Mouse (Mus musculus): ENCODE measurements around the gene Cox19. TPM values are rescaled to one million over a fixed set of nuclear protein-coding genes. Genes with fewer than 3 reads are reported as not detected.
"Not testable (repeated sequence)": the region's sequence is repeated elsewhere in the genome, so short reads cannot be mapped to it uniquely, and the experiment has no call there.

The Cox19 gene
- polyA plus RNA-seq, 1 experiment from 2014 or later = 15.7 TPM

DNA sequence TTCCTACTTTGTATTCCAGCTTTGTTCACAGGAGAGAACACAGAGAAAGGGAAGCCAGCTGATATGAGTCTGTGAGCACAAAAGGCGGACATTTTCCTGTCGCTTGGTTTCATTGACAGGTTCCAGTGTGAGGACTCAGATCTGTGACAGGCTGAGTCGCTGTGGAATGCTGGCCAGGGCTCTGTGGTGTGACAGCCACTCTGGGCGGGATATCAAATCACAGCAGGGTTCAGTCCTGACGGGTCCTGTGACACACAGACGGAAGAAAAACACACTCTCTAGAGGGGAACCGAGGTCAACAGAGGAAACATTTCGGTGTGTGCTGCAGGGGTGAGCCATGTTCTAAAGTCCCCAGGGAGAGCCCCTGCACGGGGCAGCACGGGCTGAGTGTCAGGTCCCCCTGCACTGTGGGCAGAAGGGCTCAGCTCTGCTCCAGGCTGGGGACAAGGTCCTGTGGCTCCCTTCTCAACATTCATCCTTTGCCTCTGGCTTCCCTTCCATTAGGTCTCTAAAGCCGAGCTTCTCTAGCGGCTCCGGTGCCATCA lies 13.3 kb downstream of the Cox19 start:
- Histone ChIP-seq H3K27ac (no peak overlapping the region), H3K36me3 (ENCODE audit: inconsistent target) (peaks cover 48% of the 10 kb centered on the region), H3K79me2 (ENCODE audit: inconsistent target) (peaks cover 4% of the 10 kb centered on the region; the same call in 1 of the 2 replicates), H3K4me3 (ENCODE audit: inconsistent target) (no peak overlapping the region)
- WGBS (ENCODE audit: missing documents) = 82% methylated on average over 12 of the region's 13 CpGs

DNA sequence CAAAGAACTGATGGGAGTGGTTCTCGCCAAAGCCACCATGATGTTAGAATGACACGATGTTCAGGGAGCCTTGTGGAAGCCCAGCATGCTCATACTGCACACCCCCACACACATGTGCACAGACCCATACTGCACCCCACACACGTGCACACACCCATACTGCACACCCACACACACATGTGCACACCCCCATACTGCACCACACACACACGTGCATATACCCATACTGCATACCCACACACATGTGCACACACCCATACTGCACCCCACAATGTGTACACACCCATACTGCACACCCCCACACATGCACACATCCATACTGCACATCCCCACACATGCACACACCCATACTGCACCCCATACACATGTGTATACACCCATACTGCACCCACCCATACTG lies 15.6 kb downstream of the Cox19 start:
- WGBS (ENCODE audit: missing documents) = 91% methylated on average over 4 of the region's 4 CpGs
- H3K79me2 ChIP-seq (ENCODE audit: inconsistent target) = no peaks in the 10 kb centered on the region
- peaks cover 34% of the 10 kb centered on the region for H3K36me3 ChIP-seq (ENCODE audit: inconsistent target)
- H3K27ac ChIP-seq = no peak overlapping the region
- H3K4me3 ChIP-seq (ENCODE audit: inconsistent target) = no peak overlapping the region

DNA sequence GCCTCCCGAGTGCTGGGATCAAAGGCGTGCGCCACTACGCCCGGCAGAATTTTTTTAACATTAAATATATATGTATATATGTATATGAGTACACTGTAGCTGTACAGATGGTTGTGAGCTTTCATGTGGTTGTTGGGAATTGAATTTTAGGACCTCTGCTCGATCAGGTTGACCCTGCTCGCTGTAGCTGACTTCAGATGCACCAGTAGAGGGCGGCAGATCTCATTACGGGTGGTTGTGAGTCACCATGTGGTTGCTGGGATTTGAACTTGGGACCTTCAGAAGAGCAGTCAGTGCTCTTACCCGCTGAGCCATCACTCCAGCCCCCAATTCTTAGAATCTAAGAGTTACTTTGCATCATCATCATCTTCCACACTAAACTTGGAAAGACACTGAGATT lies 16.8 kb downstream of the Cox19 start:
- H3K4me3 ChIP-seq (ENCODE audit: inconsistent target); H3K79me2 ChIP-seq (ENCODE audit: inconsistent target); H3K27ac ChIP-seq: not testable (repeated sequence)
- H3K36me3 ChIP-seq (ENCODE audit: inconsistent target) = peaks cover 22% of the 10 kb centered on the region
- 92% methylated on average over 7 of the region's 10 CpGs for WGBS (ENCODE audit: missing documents)

DNA sequence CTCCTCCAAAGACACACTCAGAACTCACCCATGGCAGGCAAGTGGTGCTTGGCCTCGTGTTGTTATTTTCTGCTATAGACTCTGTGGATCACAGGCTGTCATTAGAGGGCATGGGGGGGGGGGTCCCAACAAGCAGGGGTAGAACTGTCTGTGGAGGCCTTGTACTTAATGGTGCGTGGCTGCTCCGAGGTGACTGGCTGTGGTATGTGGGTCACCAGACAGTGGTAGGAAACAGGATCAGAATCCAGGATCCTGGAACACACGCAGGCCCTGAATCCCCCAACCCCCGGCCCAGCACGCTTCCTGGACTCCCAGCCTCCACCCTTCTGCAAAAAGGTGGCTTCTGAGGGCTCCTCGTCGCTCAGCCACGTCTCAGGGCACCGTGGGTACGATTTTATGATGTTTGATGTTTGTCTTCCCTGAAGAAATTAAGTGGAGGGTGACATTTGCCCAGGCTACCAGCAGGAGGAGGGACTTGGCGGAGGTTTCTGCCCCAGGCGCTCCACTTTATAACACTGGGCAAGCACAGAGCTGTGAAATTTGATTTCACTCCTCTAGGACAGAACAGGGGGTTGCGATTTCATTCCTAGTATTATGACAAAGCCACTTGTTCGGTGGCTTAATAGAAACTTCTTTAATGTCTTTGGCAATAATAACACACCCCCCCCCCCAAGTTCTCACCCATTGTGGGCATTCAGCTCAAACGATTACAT lies 17.8 kb downstream of the Cox19 start:
- Histone ChIP-seq H3K79me2 (ENCODE audit: inconsistent target) (no peaks in the 10 kb centered on the region), H3K27ac (no peak overlapping the region), H3K4me3 (ENCODE audit: inconsistent target) (no peak overlapping the region), H3K36me3 (ENCODE audit: inconsistent target) (peaks cover 13% of the 10 kb centered on the region; the same call in 1 of the 2 replicates)
- 95% methylated on average over 16 of the region's 16 CpGs for WGBS (ENCODE audit: missing documents)

DNA sequence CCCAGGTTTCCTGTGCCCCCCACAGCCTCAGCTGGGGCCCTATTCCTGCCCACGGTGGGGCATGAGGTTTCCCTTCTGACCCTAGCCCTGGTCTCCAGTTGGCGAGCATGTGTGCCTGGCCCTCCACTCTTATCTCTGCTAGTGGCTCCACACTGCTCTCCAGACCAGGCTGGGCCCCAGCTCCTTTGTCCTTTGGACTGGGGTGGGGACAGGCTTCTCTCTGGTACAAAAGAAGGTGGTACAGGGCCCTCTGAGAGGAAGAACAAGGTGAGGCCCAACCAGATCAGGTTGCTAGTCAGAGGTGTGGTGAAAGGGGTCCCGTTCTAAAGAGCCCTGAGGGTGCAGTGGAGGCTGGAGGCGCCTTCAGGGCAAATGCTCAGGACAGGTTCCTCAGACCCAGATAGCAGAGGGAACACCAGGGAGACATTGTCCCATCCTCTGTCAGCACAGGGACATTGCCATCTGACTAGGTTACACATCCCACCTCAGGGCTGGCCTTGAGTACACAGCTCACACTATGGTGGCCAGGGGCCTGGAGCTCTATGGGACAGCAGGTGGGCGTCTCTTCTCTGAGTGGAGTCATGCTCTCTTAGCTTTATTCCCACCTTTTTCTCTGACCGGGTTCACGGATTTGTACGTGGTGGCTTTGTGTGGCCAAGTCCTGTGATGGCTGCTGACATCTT lies 18.5 kb downstream of the Cox19 start:
- Histone ChIP-seq H3K79me2 (ENCODE audit: inconsistent target) (no peaks in the 10 kb centered on the region), H3K4me3 (ENCODE audit: inconsistent target) (no peak overlapping the region), H3K27ac (no peak overlapping the region), H3K36me3 (ENCODE audit: inconsistent target) (peaks cover 7% of the 10 kb centered on the region; the same call in 1 of the 2 replicates)
- WGBS (ENCODE audit: missing documents) = 88% methylated on average over 8 of the region's 8 CpGs

DNA sequence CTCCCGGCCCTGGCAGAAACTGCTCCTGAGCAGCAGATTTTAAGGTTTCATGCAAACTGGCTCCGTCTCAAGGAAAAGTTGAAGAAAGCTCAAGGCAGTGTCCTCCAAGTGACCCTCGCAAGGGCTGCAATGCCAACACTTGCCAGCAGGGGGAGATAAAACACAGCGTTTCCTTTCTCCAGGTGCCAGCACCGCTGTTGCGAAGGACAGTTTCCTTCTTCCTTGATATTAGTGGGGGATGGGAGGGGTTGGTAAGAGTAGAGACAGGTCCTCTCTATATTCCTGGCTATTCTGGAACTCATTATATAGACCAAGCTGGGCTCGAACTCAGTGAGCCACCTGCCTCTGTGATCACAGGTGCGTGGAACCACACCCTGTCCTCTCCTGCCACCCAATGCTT lies 19.5 kb downstream of the Cox19 start:
- no peak overlapping the region for H3K4me3 ChIP-seq (ENCODE audit: inconsistent target)

DNA sequence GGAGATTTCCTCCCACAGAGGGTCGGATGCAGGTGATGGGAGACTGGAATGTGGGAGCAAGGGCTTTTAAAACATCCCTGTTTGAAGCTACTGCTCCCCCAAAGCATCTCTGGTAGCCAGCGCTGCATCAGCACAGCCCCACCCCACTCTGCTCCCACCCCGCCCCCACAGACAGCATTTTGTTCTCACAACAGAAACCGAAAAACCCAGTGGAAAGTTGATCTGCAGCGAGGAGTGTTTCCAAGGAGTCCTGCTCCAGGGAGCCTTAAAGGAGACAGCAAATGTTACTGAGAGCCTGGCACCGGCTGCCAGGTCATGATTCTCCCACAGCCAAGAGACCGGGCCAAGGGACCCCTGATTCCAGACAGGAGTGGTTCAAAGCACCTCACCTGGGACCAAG lies 20.5 kb downstream of the Cox19 start:
- no peak overlapping the region for H3K4me3 ChIP-seq (ENCODE audit: inconsistent target)
- no peak overlapping the region for H3K27ac ChIP-seq
- H3K79me2 ChIP-seq (ENCODE audit: inconsistent target) = no peaks in the 10 kb centered on the region
- H3K36me3 ChIP-seq (ENCODE audit: inconsistent target) = no peaks in the 10 kb centered on the region
- WGBS (ENCODE audit: missing documents) = 90% methylated on average over 6 of the region's 7 CpGs

More for the DNA sequence above, 19.5 kb downstream of the Cox19 start:
- Histone ChIP-seq H3K36me3 (ENCODE audit: inconsistent target) (peaks cover 4% of the 10 kb centered on the region; the same call in 1 of the 2 replicates), H3K79me2 (ENCODE audit: inconsistent target) (no peaks in the 10 kb centered on the region), H3K27ac (no peak overlapping the region)
- 17% methylated on average over 7 of the region's 8 CpGs for WGBS (ENCODE audit: missing documents)

DNA sequence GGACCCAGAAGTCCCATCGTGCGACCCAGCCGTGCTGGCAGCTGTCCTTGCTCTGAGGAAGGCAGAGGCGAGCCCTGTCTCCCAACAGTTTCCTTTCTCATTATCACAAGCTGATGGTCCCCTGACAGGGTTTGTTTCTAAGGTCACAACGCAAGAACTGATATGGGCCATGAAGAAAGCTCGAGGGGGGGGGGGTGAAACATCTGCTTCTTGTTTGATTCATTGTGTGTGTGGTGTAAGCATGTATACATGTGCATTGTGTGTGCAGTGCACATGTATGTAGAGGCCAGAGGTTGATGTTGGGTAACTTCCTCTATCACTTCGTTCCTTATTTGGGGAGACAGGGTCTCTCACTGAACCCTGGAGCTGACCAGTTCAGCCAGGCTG lies 23.6 kb downstream of the Cox19 start:
- 13% methylated on average over 7 of the region's 7 CpGs for WGBS (ENCODE audit: missing documents)
- Histone ChIP-seq H3K27ac (peak overlapping the region; percentile 28), H3K79me2 (ENCODE audit: inconsistent target) (peaks cover 22% of the 10 kb centered on the region), H3K4me3 (ENCODE audit: inconsistent target) (no peak overlapping the region), H3K36me3 (ENCODE audit: inconsistent target) (no peaks in the 10 kb centered on the region)

DNA sequence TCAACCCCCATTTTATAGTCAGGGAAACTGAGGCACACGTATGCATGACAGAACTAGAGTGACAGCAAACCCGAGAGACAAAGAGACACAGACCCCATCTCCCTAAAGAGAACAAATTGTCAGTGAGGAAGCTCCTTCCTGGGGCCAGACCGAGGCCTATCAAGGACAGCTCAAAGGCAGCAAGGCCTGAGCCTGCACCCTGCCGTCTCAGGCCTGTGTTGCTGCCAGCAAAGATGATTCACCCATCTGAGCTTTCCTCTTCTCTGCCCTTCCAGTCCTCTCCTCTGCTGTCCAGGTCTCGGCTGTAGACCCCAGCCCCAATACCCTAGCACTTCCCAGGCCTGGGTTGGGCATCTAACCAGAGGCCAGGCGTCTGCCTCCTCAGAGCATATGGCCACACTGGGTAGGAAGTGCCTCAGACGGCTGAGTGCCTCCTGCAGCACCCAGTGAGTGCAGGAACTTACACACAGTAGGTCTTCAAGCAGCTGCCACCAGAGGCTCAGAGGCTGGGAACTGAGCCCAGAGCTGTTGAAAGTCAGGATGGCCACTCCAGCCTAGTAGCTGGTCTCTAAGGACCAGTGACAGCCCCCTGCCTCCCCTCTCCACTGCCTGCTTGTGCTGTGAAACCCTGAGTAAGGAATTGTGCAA lies 24.1 kb downstream of the Cox19 start:
- Histone ChIP-seq H3K4me3 (ENCODE audit: inconsistent target) (no peak overlapping the region), H3K36me3 (ENCODE audit: inconsistent target) (no peaks in the 10 kb centered on the region), H3K79me2 (ENCODE audit: inconsistent target) (peaks cover 27% of the 10 kb centered on the region), H3K27ac (peak overlapping the region; percentile 28)
- WGBS (ENCODE audit: missing documents) = 73% methylated on average over 7 of the region's 7 CpGs

DNA sequence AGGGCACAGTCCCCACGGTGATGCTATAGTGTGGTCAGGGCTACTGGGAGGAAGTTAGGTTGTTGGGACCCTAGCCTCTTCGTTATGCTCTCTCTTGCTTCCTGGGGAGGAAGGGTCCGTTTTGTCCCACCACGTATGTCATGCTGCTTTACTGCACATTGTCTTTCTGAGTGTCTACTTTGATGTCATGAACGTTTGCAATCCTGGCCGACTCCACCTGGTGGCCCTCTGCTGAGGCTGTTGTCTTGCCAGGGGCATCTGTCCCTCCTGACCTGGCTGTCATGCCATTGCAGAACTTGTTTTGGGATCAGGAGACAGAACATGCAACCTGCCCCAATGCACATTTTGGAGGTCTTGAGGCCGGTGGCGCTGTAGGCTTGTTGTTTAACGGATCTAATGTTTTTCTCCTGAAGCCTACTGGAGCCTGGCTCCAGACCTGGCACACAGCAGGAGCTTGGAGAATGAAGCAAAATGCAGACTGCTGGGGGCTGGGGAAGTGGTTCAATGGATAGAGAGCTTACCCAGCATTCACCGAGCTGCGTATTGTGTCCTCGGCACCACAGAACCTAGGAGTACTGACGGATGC lies 25.0 kb downstream of the Cox19 start:
- WGBS (ENCODE audit: missing documents) = 67% methylated on average over 13 of the region's 13 CpGs
- Histone ChIP-seq H3K4me3 (ENCODE audit: inconsistent target) (no peak overlapping the region), H3K27ac (no peak overlapping the region), H3K36me3 (ENCODE audit: inconsistent target) (no peaks in the 10 kb centered on the region), H3K79me2 (ENCODE audit: inconsistent target) (peaks cover 36% of the 10 kb centered on the region)

DNA sequence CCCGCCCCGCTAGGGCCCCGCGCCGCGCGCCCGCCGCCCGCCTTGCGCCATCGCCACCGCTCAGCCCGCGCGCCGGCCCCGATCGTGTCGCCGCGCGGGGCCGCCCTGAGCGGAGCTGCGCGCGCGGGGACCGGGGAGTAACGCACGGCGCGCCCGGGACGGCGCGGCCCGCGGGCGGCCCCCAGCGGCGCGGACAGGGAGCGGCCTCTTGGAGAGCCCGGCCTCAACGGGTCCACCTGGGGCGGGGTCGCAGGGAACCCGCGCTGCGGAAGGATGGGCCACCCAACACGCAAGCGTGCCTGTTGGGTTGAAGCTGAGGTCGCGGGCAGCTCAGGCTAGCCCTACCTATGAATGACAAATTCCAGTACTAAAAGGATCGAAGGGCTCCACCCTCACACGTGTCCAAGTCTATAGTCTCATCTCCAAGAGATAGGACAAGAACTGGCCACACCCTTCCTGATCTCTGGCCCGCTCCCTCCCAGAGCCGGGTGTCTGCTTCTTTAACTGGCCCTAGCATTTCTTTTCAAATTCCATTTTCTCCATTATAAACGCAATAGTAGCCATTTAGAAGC lies 25.7 kb downstream of the Cox19 start, which contains the start of gene Adap1:
Gene Adap1, minus strand, starts transcription at position 228 of the 572 bp plus-strand sequence.
- peak within 1 kb of the TSS; percentile 54 for H3K4me3 ChIP-seq (ENCODE audit: inconsistent target)
- peak within 1 kb of the TSS; percentile 74 for H3K27ac ChIP-seq
- WGBS (ENCODE audit: missing documents) = under 1% methylated on average over 53 of the region's 61 CpGs
- H3K36me3 ChIP-seq (ENCODE audit: inconsistent target) = no peaks in the 10 kb centered on the region
- peaks cover 43% of the 10 kb centered on the region for H3K79me2 ChIP-seq (ENCODE audit: inconsistent target)

DNA sequence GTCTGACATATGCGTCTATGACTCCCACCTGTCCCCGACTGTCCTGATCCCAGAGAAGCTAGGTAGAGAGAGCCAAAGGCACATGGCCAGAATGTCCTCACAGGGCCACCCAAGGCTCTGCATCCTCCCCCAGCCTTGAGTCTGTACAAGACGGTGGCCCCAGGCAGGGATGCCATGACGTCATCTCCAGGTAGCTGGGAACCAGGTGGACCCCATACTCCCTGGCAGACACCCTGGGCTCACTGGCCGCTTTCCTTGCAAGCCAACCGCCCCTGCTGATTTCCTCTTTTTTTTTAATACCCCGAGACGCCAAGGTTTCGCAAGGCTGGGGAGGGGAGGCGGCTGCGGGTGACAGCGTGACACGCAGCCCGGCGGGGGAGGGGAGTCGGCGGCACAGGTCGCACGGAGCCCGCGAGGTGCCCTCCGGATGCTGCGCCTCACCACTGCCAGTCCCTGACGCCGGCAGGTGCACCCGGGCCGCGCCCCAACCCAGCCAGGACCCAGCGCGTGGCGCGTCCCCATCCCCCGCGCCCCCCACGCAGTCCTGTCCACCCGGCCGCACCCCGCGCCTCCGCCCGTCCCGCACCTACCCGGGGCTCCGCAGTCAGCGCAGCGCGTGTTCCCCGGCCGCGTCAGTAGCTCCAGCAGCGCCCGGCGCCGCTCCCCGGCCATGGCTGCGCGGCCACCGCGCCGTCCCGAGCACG lies 26.4 kb downstream of the Cox19 start:
- Histone ChIP-seq H3K79me2 (ENCODE audit: inconsistent target) (peaks cover 50% of the 10 kb centered on the region), H3K27ac (peak overlapping the region; percentile 74), H3K36me3 (ENCODE audit: inconsistent target) (no peaks in the 10 kb centered on the region), H3K4me3 (ENCODE audit: inconsistent target) (peak overlapping the region; percentile 54)
- WGBS (ENCODE audit: missing documents) = under 1% methylated on average over 45 of the region's 62 CpGs

DNA sequence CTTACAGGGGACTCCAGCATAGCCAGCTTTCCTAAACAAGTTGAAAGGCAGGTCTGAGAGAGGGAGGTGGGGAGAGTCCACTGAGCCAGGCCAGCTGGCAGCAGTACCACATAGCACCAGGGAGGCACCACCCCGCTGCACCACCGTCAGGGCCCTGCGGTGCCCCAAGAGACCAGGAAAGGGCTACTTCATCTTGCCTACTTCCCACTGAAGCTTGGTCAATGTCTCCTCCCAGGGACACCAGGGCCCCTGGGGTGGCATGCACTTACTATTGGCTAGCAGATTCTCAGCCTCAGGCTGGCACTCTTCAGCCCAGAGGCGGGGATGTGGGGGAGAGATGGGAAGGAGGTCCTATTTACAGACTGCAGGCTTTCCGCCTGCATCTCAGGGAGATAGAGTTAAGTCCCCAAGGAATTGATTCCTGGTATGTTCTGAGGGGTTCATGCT lies 27.1 kb downstream of the Cox19 start:
- 17% methylated on average over 5 of the region's 5 CpGs for WGBS (ENCODE audit: missing documents)
- peak overlapping the region; percentile 74 for H3K27ac ChIP-seq
- H3K4me3 ChIP-seq (ENCODE audit: inconsistent target) = peak overlapping the region; percentile 54
- peaks cover 57% of the 10 kb centered on the region for H3K79me2 ChIP-seq (ENCODE audit: inconsistent target)
- no peaks in the 10 kb centered on the region for H3K36me3 ChIP-seq (ENCODE audit: inconsistent target)

Measured in macrophage (primary cell).